8 mouse cellular contexts compared by ENCODE assay signal in the genomic region with DNA sequence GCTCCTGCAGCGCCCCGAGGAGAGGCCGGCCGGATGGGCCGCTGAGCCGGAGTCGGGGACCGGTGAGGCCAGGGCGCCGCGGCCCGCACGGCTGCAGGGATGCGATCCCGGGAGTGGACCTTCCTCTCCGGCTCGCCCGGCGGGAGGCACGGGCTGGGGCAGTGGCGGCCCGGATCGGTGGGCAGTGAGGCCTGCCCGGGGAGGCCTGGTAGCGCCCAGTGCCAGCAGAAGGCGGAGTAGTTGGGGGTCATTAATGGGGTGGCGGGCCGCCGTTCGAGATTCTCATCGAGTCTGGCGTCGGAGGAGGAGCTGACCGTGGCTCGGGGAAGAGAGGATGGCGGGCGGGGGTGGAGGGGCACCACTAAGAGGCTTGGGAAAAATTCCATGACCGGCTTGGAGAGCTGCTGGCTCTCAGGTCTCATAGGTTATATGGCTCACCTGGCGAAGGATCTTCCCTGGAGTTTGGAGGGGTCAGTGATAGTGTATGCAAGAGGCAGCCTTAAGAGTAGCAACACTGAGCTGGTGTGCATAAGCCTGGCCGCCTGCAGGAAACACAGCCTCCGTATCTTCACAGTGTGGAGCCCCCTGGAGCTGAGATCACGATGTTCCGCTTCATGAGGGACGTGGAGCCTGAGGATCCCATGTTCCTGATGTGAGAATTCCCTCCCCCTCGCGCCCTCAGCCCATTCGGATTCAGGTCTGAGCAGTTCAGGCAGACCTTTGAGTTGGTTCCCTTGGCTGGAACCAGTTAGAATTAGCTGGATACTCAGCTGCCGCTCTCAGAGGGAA. TPM values are rescaled to one million over a fixed set of nuclear protein-coding genes. Genes with fewer than 3 reads are reported as not detected.
A peak's percentile ranks its signal among the peaks of the same experiment; 100 is the strongest.
DNase-seq lines count a peak whose midpoint lies in the region; ATAC-seq and TF ChIP-seq lines count a peak whose summit lies in the region.

No protein-coding gene starts in this region.

- no peaks in the 10 kb centered on the region for H3K27me3 ChIP-seq in forebrain, embryonic 14.5 days (replicated peaks; ENCODE audit: control insufficient read depth, insufficient read depth, low read length)
- no peaks in the 10 kb centered on the region for H3K27me3 ChIP-seq in kidney, embryonic 15.5 days
- H3K27me3 ChIP-seq in stomach, embryonic 14.5 days (ENCODE audit: control insufficient read depth, insufficient read depth, low read length): no peaks in the 10 kb centered on the region

- TF ChIP-seq CTCF in bone marrow, adult 2 months (IDR thresholded peaks at IDR 0.05; ENCODE audit: control insufficient read depth, insufficient read depth, low read length): no peak

- H3K9me3 ChIP-seq in forebrain, embryonic 14.5 days (replicated peaks; ENCODE audit: control insufficient read depth, low read length): no peaks in the 10 kb centered on the region
- no peaks in the 10 kb centered on the region for H3K9me3 ChIP-seq in kidney, embryonic 15.5 days (replicated peaks)
- H3K9me3 ChIP-seq in stomach, embryonic 14.5 days (ENCODE audit: control insufficient read depth, low read depth, low read length): no peaks in the 10 kb centered on the region

- H3K4me2 ChIP-seq in forebrain, embryonic 14.5 days (ENCODE audit: low read length): peak overlapping the region; percentile 95
- H3K4me2 ChIP-seq in kidney, embryonic 15.5 days: peak overlapping the region; percentile 79
- H3K4me2 ChIP-seq in stomach, embryonic 14.5 days (replicated peaks; ENCODE audit: low read depth, low read length): peak overlapping the region; percentile 95

- peak; percentile 14 for ATAC-seq in forebrain, embryonic 14.5 days
- peak; percentile 47 for ATAC-seq in kidney, embryonic 15.5 days (replicated peaks; ENCODE audit: low FRiP score)
- peak; percentile 11 for ATAC-seq in stomach, embryonic 14.5 days (ENCODE audit: insufficient number of reproducible peaks, insufficient read depth, low FRiP score, low read depth)

- H3K4me1 ChIP-seq in bone marrow, adult 2 months (ENCODE audit: control insufficient read depth, insufficient read depth, low read length): no peaks in the 10 kb centered on the region; the same call in 1 of the 2 replicates
- H3K4me1 ChIP-seq in forebrain, embryonic 14.5 days (ENCODE audit: control insufficient read depth, insufficient read depth, low read length): peaks cover 13% of the 10 kb centered on the region
- H3K4me1 ChIP-seq in kidney, embryonic 15.5 days: peaks cover 44% of the 10 kb centered on the region
- H3K4me1 ChIP-seq in stomach, embryonic 14.5 days (ENCODE audit: control insufficient read depth, insufficient read depth, low read length): peaks cover 11% of the 10 kb centered on the region

- peak overlapping the region; percentile 83 for H3K4me3 ChIP-seq in bone marrow, adult 2 months (replicated peaks; ENCODE audit: control insufficient read depth, low read depth, low read length)
- H3K4me3 ChIP-seq in forebrain, embryonic 14.5 days (ENCODE audit: low read depth, low read length): peak overlapping the region; percentile 94
- H3K4me3 ChIP-seq in kidney, embryonic 15.5 days (replicated peaks): peak overlapping the region; percentile 99
- H3K4me3 ChIP-seq in stomach, embryonic 14.5 days (ENCODE audit: low read depth, low read length): peak overlapping the region; percentile 78

- TF ChIP-seq POLR2A in bone marrow, adult 2 months (IDR thresholded peaks at IDR 0.05; ENCODE audit: borderline replicate concordance, control insufficient read depth, low read depth, low read length): no peak

- peak; percentile 51 to 74 for DNase-seq in left cerebral cortex, postnatal 10 days (ENCODE audit: extremely low spot score in 1 of 2, low spot score in 2 of 2)
- DNase-seq in left cerebral cortex, adult 11 months (ENCODE audit: low spot score): no peak
- peak; percentile 52 for DNase-seq in forebrain, embryonic 14.5 days (ENCODE audit: low spot score)
- DNase-seq in lung, postnatal 36 days: peak; percentile 47
- no peak for DNase-seq in ovary, postnatal 14 days (ENCODE audit: low spot score)

- H3K27ac ChIP-seq in bone marrow, adult 2 months (ENCODE audit: control insufficient read depth, insufficient read depth, low read depth, low read length, poor library complexity): peak overlapping the region; percentile 89
- H3K27ac ChIP-seq in forebrain, embryonic 14.5 days (ENCODE audit: low read depth, low read length): peak overlapping the region; percentile 96
- H3K27ac ChIP-seq in kidney, embryonic 15.5 days: peak overlapping the region; percentile 98
- peak overlapping the region; percentile 94 for H3K27ac ChIP-seq in stomach, embryonic 14.5 days (ENCODE audit: low read length)

- peak overlapping the region; percentile 94 for H3K9ac ChIP-seq in forebrain, embryonic 14.5 days (ENCODE audit: low read length)
- H3K9ac ChIP-seq in kidney, embryonic 15.5 days: peak overlapping the region; percentile 97
- H3K9ac ChIP-seq in stomach, embryonic 14.5 days (replicated peaks; ENCODE audit: low read depth, low read length): peak overlapping the region; percentile 81

- H3K36me3 ChIP-seq in forebrain, embryonic 14.5 days (ENCODE audit: control insufficient read depth, insufficient read depth, low read length): peaks cover 40% of the 10 kb centered on the region
- H3K36me3 ChIP-seq in kidney, embryonic 15.5 days: peaks cover 42% of the 10 kb centered on the region
- H3K36me3 ChIP-seq in stomach, embryonic 14.5 days (ENCODE audit: control insufficient read depth, insufficient read depth, low read length): peaks cover 35% of the 10 kb centered on the region

- 3% methylated on average over 48 of the region's 48 CpGs for WGBS in bone marrow, adult 2 months
- WGBS in forebrain, embryonic 14.5 days: 1% methylated on average over 48 of the region's 48 CpGs
- under 1% methylated on average over 48 of the region's 48 CpGs for WGBS in kidney, embryonic 15.5 days
- WGBS in stomach, embryonic 14.5 days: 2% methylated on average over 48 of the region's 48 CpGs

- intact Hi-C loops in left cerebral cortex, postnatal 10 days (cut with DNase I): loop anchor here (10.0 kb wide), 1 partner anchor 153 kb away; no protein-coding TSS in a partner anchor

RNA-seq across cellular contexts. Expression of a gene that starts 0.5 kb away (rescaled TPM):
- total RNA-seq in left cerebral cortex, postnatal 10 days (2021): 100 to 1,000 TPM; 597 to 610 TPM
- 45.8 and 74.0 TPM in 2 replicates for polyA plus RNA-seq in bone marrow, adult 2 months (2011; ENCODE audit: insufficient read depth, insufficient read length, low replicate concordance, missing spikeins)
- polyA plus RNA-seq in forebrain, embryonic 14.5 days (2014; fragmentation: Nextera tagmentation; extraction: Ambion mirVana): 470 and 520 TPM in 2 replicates
- polyA plus RNA-seq in kidney, embryonic 15.5 days (2015; fragmentation: Nextera tagmentation; extraction: Ambion mirVana): 357 and 385 TPM in 2 replicates
- polyA plus RNA-seq in stomach, embryonic 14.5 days (2014; fragmentation: Nextera tagmentation; extraction: Ambion mirVana): 341 and 354 TPM in 2 replicates

RNA-seq across cellular contexts. Expression of a gene that starts 11.8 kb away (rescaled TPM):
- total RNA-seq in left cerebral cortex, postnatal 10 days (2021): 1,000 to 10,000 TPM; 1,368 to 1,394 TPM
- polyA plus RNA-seq in bone marrow, adult 2 months (2011; ENCODE audit: insufficient read depth, insufficient read length, low replicate concordance, missing spikeins): 157 and 192 TPM in 2 replicates
- polyA plus RNA-seq in forebrain, embryonic 14.5 days (2014; fragmentation: Nextera tagmentation; extraction: Ambion mirVana): 479 and 481 TPM in 2 replicates
- polyA plus RNA-seq in kidney, embryonic 15.5 days (2015; fragmentation: Nextera tagmentation; extraction: Ambion mirVana): 320 TPM in 2 replicates
- polyA plus RNA-seq in stomach, embryonic 14.5 days (2014; fragmentation: Nextera tagmentation; extraction: Ambion mirVana): 320 TPM in 2 replicates

RNA-seq across cellular contexts. Expression of a gene that starts 20.2 kb away (rescaled TPM):
- total RNA-seq in left cerebral cortex, postnatal 10 days (2021): 1 to 10 TPM; 1.4 to 1.5 TPM
- polyA plus RNA-seq in bone marrow, adult 2 months (2011; ENCODE audit: insufficient read depth, insufficient read length, low replicate concordance, missing spikeins): 2.9 and 7.6 TPM in 2 replicates
- polyA plus RNA-seq in forebrain, embryonic 14.5 days (2014; fragmentation: Nextera tagmentation; extraction: Ambion mirVana): 1.2 and 2.7 TPM in 2 replicates
- 1.7 and 1.8 TPM in 2 replicates for polyA plus RNA-seq in kidney, embryonic 15.5 days (2015; fragmentation: Nextera tagmentation; extraction: Ambion mirVana)
- polyA plus RNA-seq in stomach, embryonic 14.5 days (2014; fragmentation: Nextera tagmentation; extraction: Ambion mirVana): 1.3 and 1.5 TPM in 2 replicates

RNA-seq across cellular contexts. Expression of a gene that starts 33.6 kb away (rescaled TPM):
- total RNA-seq in left cerebral cortex, postnatal 10 days (2021): 100 to 1,000 TPM; 115 to 116 TPM
- polyA plus RNA-seq in bone marrow, adult 2 months (2011; ENCODE audit: insufficient read depth, insufficient read length, low replicate concordance, missing spikeins): 18.1 and 33.0 TPM in 2 replicates
- polyA plus RNA-seq in forebrain, embryonic 14.5 days (2014; fragmentation: Nextera tagmentation; extraction: Ambion mirVana): 96.5 and 105 TPM in 2 replicates
- polyA plus RNA-seq in kidney, embryonic 15.5 days (2015; fragmentation: Nextera tagmentation; extraction: Ambion mirVana): 163 and 164 TPM in 2 replicates
- 139 and 141 TPM in 2 replicates for polyA plus RNA-seq in stomach, embryonic 14.5 days (2014; fragmentation: Nextera tagmentation; extraction: Ambion mirVana)

RNA-seq across cellular contexts. Expression of a gene that starts 43.7 kb away (rescaled TPM):
- 1 to 10 TPM; 1.2 to 3.7 TPM for total RNA-seq in left cerebral cortex, postnatal 10 days (2021)
- 3.5 and 3.6 TPM in 2 replicates for polyA plus RNA-seq in bone marrow, adult 2 months (2011; ENCODE audit: insufficient read depth, insufficient read length, low replicate concordance, missing spikeins)
- 0.29 and 0.38 TPM in 2 replicates for polyA plus RNA-seq in forebrain, embryonic 14.5 days (2014; fragmentation: Nextera tagmentation; extraction: Ambion mirVana)
- 0.06 and 0.26 TPM in 2 replicates for polyA plus RNA-seq in kidney, embryonic 15.5 days (2015; fragmentation: Nextera tagmentation; extraction: Ambion mirVana)
- polyA plus RNA-seq in stomach, embryonic 14.5 days (2014; fragmentation: Nextera tagmentation; extraction: Ambion mirVana): 0.28 and 0.43 TPM in 2 replicates

Comparison
In these comparisons a context has a peak if more than half of its experiments do, and no peak if none do; other contexts are left out.
1. DNase-seq: peak in left cerebral cortex, postnatal 10 days (2 of 2), forebrain, embryonic 14.5 days (single experiment) and lung, postnatal 36 days (single experiment); none in left cerebral cortex, adult 11 months (single experiment) and ovary, postnatal 14 days (single experiment).
2. Peak in every context shown above with its lines, with median percentiles within 50 percentile points of each other: H3K27ac ChIP-seq, H3K4me3 ChIP-seq, ATAC-seq, H3K4me2 ChIP-seq and H3K9ac ChIP-seq.